Mouse (Mus musculus): Measurements from ENCODE around the gene Nol4l. TPM values are rescaled to one million over a fixed set of nuclear protein-coding genes. Genes with fewer than 3 reads are reported as not detected.
"Not testable (repeated sequence)": the region's sequence is repeated elsewhere in the genome, so short reads cannot be mapped to it uniquely, and the experiment has no call there.

Nol4l gene
- polyA plus RNA-seq, 1 experiment from 2014 or later = 32.1 TPM

GRCm38 (mm10) chr2:153370871-153371270 is 158.9 kb downstream of the Nol4l start:
- peaks cover 42% of the 10 kb centered on the region for H3K36me3 ChIP-seq (ENCODE audit: poor library complexity, severe bottlenecking)
- H3K27me3 ChIP-seq = no peaks in the 10 kb centered on the region
- no peak overlapping the region for H3K9ac ChIP-seq
- H3K4me3 ChIP-seq = no peak overlapping the region
- H3K4me1 ChIP-seq = peaks cover 6% of the 10 kb centered on the region; the same call in 1 of the 2 replicates
- no peak overlapping the region for H3K27ac ChIP-seq
- H3K4me2 ChIP-seq = no peak overlapping the region
- no peak for ATAC-seq
- H3K9me3 ChIP-seq (replicated peaks) = no peaks in the 10 kb centered on the region

- H3K27me3 ChIP-seq; H3K27ac ChIP-seq; H3K9me3 ChIP-seq (replicated peaks); ATAC-seq; H3K9ac ChIP-seq; H3K4me2 ChIP-seq; H3K4me3 ChIP-seq; H3K4me1 ChIP-seq: not testable (repeated sequence)
- 95% methylated on average over 14 of the region's 14 CpGs for WGBS
- H3K36me3 ChIP-seq (ENCODE audit: poor library complexity, severe bottlenecking) = peaks cover 74% of the 10 kb centered on the region
Observed at GRCm38 (mm10) chr2:153364531-153364930, 165.2 kb downstream of the Nol4l start.

DNA sequence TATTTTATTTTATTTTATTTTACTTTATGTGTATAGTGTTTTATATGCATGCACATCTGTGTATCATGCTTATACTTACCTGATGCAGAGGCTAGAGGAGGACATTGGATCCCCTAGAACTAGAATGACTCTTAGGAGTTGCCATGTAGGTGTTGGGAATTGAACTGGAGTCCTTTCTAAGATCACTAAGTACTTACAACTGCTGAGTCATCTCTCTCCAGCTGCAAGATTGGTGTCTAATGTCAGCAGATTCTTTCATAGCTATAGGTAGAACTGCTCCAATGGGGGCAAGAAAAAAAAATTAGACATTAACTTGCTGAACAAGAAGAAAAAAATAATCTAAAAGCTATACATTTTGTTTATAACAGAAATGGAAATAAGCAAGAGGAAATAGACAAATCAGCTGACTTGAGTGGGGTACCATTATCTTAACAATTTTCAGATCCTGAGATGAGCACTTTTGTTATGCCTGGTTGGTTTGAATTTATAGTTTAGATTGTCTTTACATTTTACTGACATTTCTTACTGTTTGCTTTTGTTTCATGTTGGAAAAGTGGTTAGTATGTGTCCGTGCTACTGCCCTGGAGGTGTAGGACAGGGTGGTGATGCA is 168.6 kb downstream of the Nol4l start:
- Histone ChIP-seq H3K4me2 (no peak overlapping the region), H3K4me1 (no peaks in the 10 kb centered on the region), H3K27ac (no peak overlapping the region), H3K9ac (no peak overlapping the region), H3K36me3 (ENCODE audit: poor library complexity, severe bottlenecking) (peaks cover 80% of the 10 kb centered on the region), H3K9me3 (replicated peaks) (no peaks in the 10 kb centered on the region), H3K4me3 (no peak overlapping the region), H3K27me3 (no peaks in the 10 kb centered on the region)
- 100% methylated on average over 1 of the region's 1 CpGs for WGBS
- ATAC-seq = no peak

Other genes starting within 250 kb of the Nol4l start
- gene Kif3b, start 238.6 kb downstream of the Nol4l start, polyA plus RNA-seq (2015; fragmentation: Nextera tagmentation; extraction: Ambion mirVana) = 11.3 and 12.9 TPM in 2 replicates
- gene Asxl1, start 184.1 kb downstream of the Nol4l start, polyA plus RNA-seq (2015; fragmentation: Nextera tagmentation; extraction: Ambion mirVana) = 12.0 and 12.5 TPM in 2 replicates
- gene 4930404H24Rik, start 37.2 kb downstream of the Nol4l start, polyA plus RNA-seq (2015; fragmentation: Nextera tagmentation; extraction: Ambion mirVana) = not detected in 2 replicates
- 80.2 and 81.1 TPM in 2 replicates for gene Commd7, start 102.8 kb upstream of the Nol4l start, polyA plus RNA-seq (2015; fragmentation: Nextera tagmentation; extraction: Ambion mirVana)
- 4.1 and 4.8 TPM in 2 replicates for gene Dnmt3b, start 119.5 kb upstream of the Nol4l start, polyA plus RNA-seq (2015; fragmentation: Nextera tagmentation; extraction: Ambion mirVana)
- 0.09 TPM in 1 of 2 replicates, not detected in the other for gene Dnmt3c, start 166.7 kb upstream of the Nol4l start, polyA plus RNA-seq (2015; fragmentation: Nextera tagmentation; extraction: Ambion mirVana)
- gene Mapre1, start 211.3 kb upstream of the Nol4l start, polyA plus RNA-seq (2015; fragmentation: Nextera tagmentation; extraction: Ambion mirVana) = 387 and 392 TPM in 2 replicates
- gene Efcab8, start 250.0 kb upstream of the Nol4l start, polyA plus RNA-seq (2015; fragmentation: Nextera tagmentation; extraction: Ambion mirVana) = 0.06 and 0.09 TPM in 2 replicates